Mouse (Mus musculus) CH12.LX (cell line): ENCODE measurements around the gene Inpp5b. TPM values are rescaled to one million over a fixed set of nuclear protein-coding genes. Genes with fewer than 3 reads are reported as not detected.

ENCODE experiments used
- DNase-seq: peaks from one replicate; pipeline ENCODE4 v3.0.0-alpha.2; 2013; ENCODE audit errors: extremely low read depth
- H3K27ac ChIP-seq: 2 replicates; pipeline ENCODE4 v1.5.1; 2012; ENCODE audit warnings: low read depth, mild to moderate bottlenecking, control low read depth, moderate library complexity; ENCODE audit not compliant: insufficient read depth
- H3K27me3 ChIP-seq: replicated peaks from 2 replicates; pipeline ENCODE3; 2012; ENCODE audit warnings: inconsistent platforms
- H3K36me3 ChIP-seq, 2 experiments: replicated peaks in 1 of 2; 2 replicates each; pipeline versions ENCODE3 to v1.6.1; 2012; ENCODE audit warnings: inconsistent platforms in 1 of 2, low read length in 1 of 2, mild to moderate bottlenecking in 1 of 2, mixed read lengths in 1 of 2, moderate library complexity in 1 of 2; ENCODE audit not compliant: control insufficient read depth in 1 of 2, insufficient read depth in 1 of 2
- H3K4me1 ChIP-seq, 2 experiments: 2 replicates each; pipeline ENCODE4 v1.6.1; 2012; ENCODE audit warnings: inconsistent platforms in 1 of 2, moderate library complexity in 1 of 2; ENCODE audit not compliant: insufficient read depth in 2 of 2, control insufficient read depth in 1 of 2
- H3K4me2 ChIP-seq: 2 replicates; pipeline ENCODE4 v1.6.1; 2012; ENCODE audit warnings: low read depth, mild to moderate bottlenecking, control low read depth; ENCODE audit not compliant: poor library complexity, insufficient read depth, severe bottlenecking
- H3K4me3 ChIP-seq, 3 experiments: fragments of 150-350 bp in 1 of 3; sonication (generic) in 1 of 3; replicated peaks in 1 of 3; 2 replicates each; pipeline versions ENCODE3 to v1.5.1; 2011 to 2012; ENCODE audit warnings: low read depth in 2 of 3, low read length in 2 of 3, mild to moderate bottlenecking in 2 of 3, moderate library complexity in 2 of 3, control low read depth in 1 of 3, improper control_type of control experiment in 1 of 3, inconsistent platforms in 1 of 3, mixed read lengths in 1 of 3; ENCODE audit not compliant: poor library complexity in 1 of 3
- H3K79me2 ChIP-seq: replicated peaks from 2 replicates; pipeline ENCODE4 v1.6.1; 2012; ENCODE audit warnings: mild to moderate bottlenecking, moderate library complexity; ENCODE audit not compliant: control insufficient read depth, poor library complexity, insufficient read depth, severe bottlenecking; ENCODE audit errors: extremely low read depth
- H3K9ac ChIP-seq: 2 replicates; pipeline ENCODE4 v1.6.1; 2012; ENCODE audit warnings: low read depth, mild to moderate bottlenecking, control low read depth, moderate library complexity; ENCODE audit not compliant: insufficient read depth
- H3K9me3 ChIP-seq: replicated peaks from 2 replicates; pipeline ENCODE3; 2012; ENCODE audit warnings: low read length, inconsistent platforms, mixed read lengths
- CHD1 ChIP-seq: IDR thresholded peaks from 2 replicates; pipeline ENCODE4 v1.6.1; 2012; ENCODE audit warnings: low read depth, low read length, improper control_type of control experiment, inconsistent platforms
- CTCF ChIP-seq, 2 experiments: IDR thresholded peaks in 1 of 2; conservative IDR thresholded peaks in 1 of 2; 2 replicates each; pipeline ENCODE4 v1.5.1; 2011 to 2012; ENCODE audit warnings: low read depth in 2 of 2, low read length in 2 of 2, improper control_type of control experiment in 1 of 2, inconsistent platforms in 1 of 2, mild to moderate bottlenecking in 1 of 2, moderate library complexity in 1 of 2
- E2F4 ChIP-seq: IDR thresholded peaks from 2 replicates; pipeline ENCODE4 v1.6.1; 2011; ENCODE audit warnings: low read depth, low read length, improper control_type of control experiment; ENCODE audit not compliant: insufficient replicate concordance
- HCFC1 ChIP-seq: IDR thresholded peaks from 2 replicates; pipeline ENCODE4 v1.6.1; 2012; ENCODE audit warnings: low read depth, mild to moderate bottlenecking, inconsistent platforms, low read length, improper control_type of control experiment
- IRF4 ChIP-seq: IDR thresholded peaks from 2 replicates; pipeline ENCODE4 v1.6.1; 2014; ENCODE audit warnings: low read depth, mild to moderate bottlenecking, inconsistent platforms, low read length, improper control_type of control experiment
- MAX ChIP-seq: IDR thresholded peaks from 2 replicates; pipeline ENCODE4 v1.6.1; 2011; ENCODE audit warnings: low read length, improper control_type of control experiment
- MEF2A ChIP-seq: IDR thresholded peaks from 2 replicates; pipeline ENCODE4 v1.6.1; 2014; ENCODE audit warnings: low read depth, mild to moderate bottlenecking, inconsistent platforms, low read length, improper control_type of control experiment, borderline replicate concordance
- MXI1 ChIP-seq: IDR thresholded peaks from 2 replicates; pipeline ENCODE4 v1.6.1; 2011; ENCODE audit warnings: mild to moderate bottlenecking, low read depth, low read length, improper control_type of control experiment
- MYC ChIP-seq: IDR thresholded peaks from 2 replicates; pipeline ENCODE4 v1.6.1; 2011; ENCODE audit warnings: low read depth, mild to moderate bottlenecking, improper control_type of control experiment, low read length
- NELFE ChIP-seq: IDR thresholded peaks from 2 replicates; pipeline ENCODE4 v1.6.1; 2011; ENCODE audit warnings: low read depth, low read length, improper control_type of control experiment
- RCOR1 ChIP-seq: conservative IDR thresholded peaks from 2 replicates; pipeline ENCODE4 v1.6.1; 2012; ENCODE audit warnings: low read depth, mild to moderate bottlenecking, inconsistent platforms, low read length, improper control_type of control experiment
- TBP ChIP-seq: conservative IDR thresholded peaks from 2 replicates; pipeline ENCODE4 v1.6.1; 2011; ENCODE audit warnings: low read depth, low read length, improper control_type of control experiment
- TCF12 ChIP-seq: IDR thresholded peaks from 2 replicates; pipeline ENCODE4 v1.6.1; 2014; ENCODE audit warnings: low read depth, mild to moderate bottlenecking, inconsistent platforms, low read length, improper control_type of control experiment
- UBTF ChIP-seq: IDR thresholded peaks from 2 replicates; pipeline ENCODE4 v1.6.1; 2012; ENCODE audit warnings: low read depth, mild to moderate bottlenecking, inconsistent platforms, low read length, improper control_type of control experiment, moderate library complexity
- USF1 ChIP-seq: IDR thresholded peaks from 2 replicates; pipeline ENCODE4 v1.6.1; 2014; ENCODE audit warnings: low read depth, mild to moderate bottlenecking, inconsistent platforms, low read length, improper control_type of control experiment
- USF2 ChIP-seq: conservative IDR thresholded peaks from 2 replicates; pipeline ENCODE4 v1.6.1; 2011; ENCODE audit warnings: low read depth, low read length, improper control_type of control experiment
- dilution Hi-C: fragments of 300-500 bp; cut with MboI; formaldehyde crosslinking; loops from 2 replicates; pipeline ENCODE4 v1.14.3; 2020; ENCODE audit warnings: low sequenced_read_pairs; ENCODE audit not compliant: extremely low pct_unique_long_range_greater_than_20kb, extremely low pct_ligation_motif_present
- in situ Hi-C: fragments of 300-500 bp; cut with MboI; formaldehyde crosslinking; loops from 3 replicates; pipeline ENCODE4 v1.14.3; 2019; ENCODE audit warnings: low sequenced_read_pairs, low pct_ligation_motif_present, low pct_unique_long_range_greater_than_20kb, mixed read lengths
- polyA plus RNA-seq: library from polyadenylated mRNA; unstranded; fragments of >175 nt; gene quantifications from 2 replicates; pipeline ENCODE4 v1.2.1, GENCODE M21; 2012; ENCODE audit warnings: low read depth; ENCODE audit not compliant: insufficient read length
- total RNA-seq, 2 experiments: library from RNA; depleted of rRNA; stranded (reverse); fragments of 300-350 nt in 1 of 2; fragments of >200 nt in 1 of 2; gene quantifications; 2 replicates each; pipeline ENCODE4 v1.2.3; 2012 to 2014

Gene Inpp5b
- total and polyA plus RNA-seq, 3 experiments: 25.6 to 34.0 (median 26.2) TPM

- no peak for TF ChIP-seq CHD1
These were observed 32.9 kb upstream of the Inpp5b start (continued) for GRCm38 (mm10) chr4:124708518-124709477.

GRCm38 (mm10) chr4:124709961-124710446, 31.6 kb upstream of the Inpp5b start:
- Histone ChIP-seq H3K36me3 (peaks cover 17 to 24% of the 10 kb centered on the region in 2 experiments), H3K9ac (peak overlapping the region; percentile 46; the same call in 1 of the 2 replicates), H3K27me3 (no peaks in the 10 kb centered on the region), H3K4me1 (peaks cover 24 to 59% of the 10 kb centered on the region in 2 experiments), H3K4me3 (peak overlapping the region; percentile 24 to 49 (median 47)), H3K27ac (peak overlapping the region; percentile 90), H3K79me2 (peaks cover 3% of the 10 kb centered on the region), H3K9me3 (no peaks in the 10 kb centered on the region), H3K4me2 (peak overlapping the region; percentile 58)
- no peak for TF ChIP-seq USF2
- 0 out of 2 replicates have a peak, but pooled peaks have one; percentile 11 for TF ChIP-seq IRF4
- no peak for TF ChIP-seq USF1
- TF ChIP-seq MEF2A: 0 out of 2 replicates have a peak, but pooled peaks have one; percentile 40
- no peak for TF ChIP-seq UBTF
- peak; percentile 66; the same call in 1 of the 2 replicates for TF ChIP-seq MAX
- no peak for TF ChIP-seq RCOR1
- no peak for TF ChIP-seq CTCF (conservative IDR thresholded peaks at IDR 0.05 in 1 of 2, IDR thresholded peaks at IDR 0.05 in 1 of 2; ENCODE audit: low read depth in 2 of 2, low read length in 2 of 2)
- TF ChIP-seq MYC: 0 out of 2 replicates have a peak, but pooled peaks have one; percentile 16
- peak; percentile 73; the same call in 1 of the 2 replicates for TF ChIP-seq E2F4
- TF ChIP-seq NELFE: peak; percentile 51; the same call in 1 of the 2 replicates
- peak; percentile 36; the same call in 1 of the 2 replicates for TF ChIP-seq MXI1
- TF ChIP-seq HCFC1: 0 out of 2 replicates have a peak, but pooled peaks have one; percentile 24
- TF ChIP-seq TCF12: peak; percentile 49; the same call in 1 of the 2 replicates
- 0 out of 2 replicates have a peak, but pooled peaks have one; percentile 18 for TF ChIP-seq TBP
- DNase-seq: peak; percentile 59
- in situ Hi-C loops: loop anchor here (10.0 kb wide), 1 partner anchor 355 kb away; the partner anchor contains the start of genes Dnali1 and Snip1
- dilution Hi-C loops: no loop called here
